Comparison of ENCODE assay signal across 10 mouse cellular contexts in genomic region chr19:23959870-23960269, GRCm38 (mm10).
DNase-seq lines count a peak whose midpoint lies in the region; ATAC-seq lines count a peak whose summit lies in the region.
"Had no signal": no experiment of that assay in that cellular context is flagged by ENCODE, and none has a peak within 500 bp of the region (broad histone marks: within the 10 kb centered on the region; RNA-seq: fewer than 3 reads in every experiment).

No protein-coding gene starts in this region.

- DNase-seq in kidney, adult 8-10 months = no peak
- DNase-seq in NIH3T3 (ENCODE audit: low read depth) = peak; percentile 8
- DNase-seq in midbrain, embryonic 10.5 days (ENCODE audit: low spot score) = no peak
- DNase-seq in right cerebral cortex, postnatal 4 days = no peak
- DNase-seq in layer of hippocampus, adult 9-10 months (ENCODE audit: low spot score) = no peak

- 29% methylated on average over 7 of the region's 7 CpGs for whole genome bisulfite sequencing in kidney, embryonic 14.5 days
- whole genome bisulfite sequencing in forebrain, embryonic 13.5 days = 26% methylated on average over 7 of the region's 7 CpGs
- 52% methylated on average over 7 of the region's 7 CpGs for WGBS in midbrain, embryonic 10.5 days

- H3K9ac ChIP-seq in kidney, embryonic 14.5 days (ENCODE audit: low read depth, low read length) = no peak overlapping the region
- H3K9ac ChIP-seq in forebrain, embryonic 13.5 days = no peak overlapping the region
- H3K9ac ChIP-seq: limb, embryonic 12.5 days; stomach, embryonic 15.5 days had no signal

- ATAC-seq in kidney, embryonic 14.5 days (ENCODE audit: low FRiP score, low TSS enrichment) = peak; percentile 18; the same call in 1 of the 2 replicates
- ATAC-seq in forebrain, embryonic 13.5 days = peak; percentile 62

- peaks cover 11% of the 10 kb centered on the region for H3K4me1 ChIP-seq in kidney, embryonic 14.5 days (ENCODE audit: control insufficient read depth, insufficient read depth, low read length)
- H3K4me1 ChIP-seq in forebrain, embryonic 13.5 days = peaks cover 26% of the 10 kb centered on the region
- H3K4me1 ChIP-seq in midbrain, embryonic 10.5 days = peaks cover 26% of the 10 kb centered on the region
- H3K4me1 ChIP-seq: stomach, embryonic 15.5 days had no signal

- no peak overlapping the region for H3K27ac ChIP-seq in kidney, embryonic 14.5 days (ENCODE audit: low read depth, low read length)
- H3K27ac ChIP-seq in forebrain, embryonic 13.5 days = peak overlapping the region; percentile 45
- H3K27ac ChIP-seq in midbrain, embryonic 10.5 days (replicated peaks) = peak overlapping the region; percentile 38; the same call in 1 of the 2 replicates
- H3K27ac ChIP-seq: limb, embryonic 12.5 days; stomach, embryonic 15.5 days had no signal

- H3K4me2 ChIP-seq in kidney, embryonic 14.5 days (replicated peaks; ENCODE audit: low read depth, low read length) = no peak overlapping the region
- H3K4me2 ChIP-seq in forebrain, embryonic 13.5 days = peak overlapping the region; percentile 2
- H3K4me2 ChIP-seq: limb, embryonic 12.5 days; stomach, embryonic 15.5 days had no signal

- no peak overlapping the region for H3K4me3 ChIP-seq in kidney, embryonic 14.5 days (ENCODE audit: low read length)
- H3K4me3 ChIP-seq in forebrain, embryonic 13.5 days = no peak overlapping the region
- no peak overlapping the region for H3K4me3 ChIP-seq in midbrain, embryonic 10.5 days
- H3K4me3 ChIP-seq: limb, embryonic 12.5 days; myocyte; stomach, embryonic 15.5 days had no signal

- no peaks in the 10 kb centered on the region for H3K36me3 ChIP-seq in kidney, embryonic 14.5 days (ENCODE audit: control insufficient read depth, insufficient read depth, low read length)
- H3K36me3 ChIP-seq in forebrain, embryonic 13.5 days (ENCODE audit: poor library complexity, severe bottlenecking) = no peaks in the 10 kb centered on the region
- H3K36me3 ChIP-seq in midbrain, embryonic 10.5 days = no peaks in the 10 kb centered on the region
- H3K36me3 ChIP-seq: limb, embryonic 12.5 days; stomach, embryonic 15.5 days had no signal

- H3K27me3 ChIP-seq in kidney, embryonic 14.5 days (ENCODE audit: control insufficient read depth, insufficient read depth, low read length) = no peaks in the 10 kb centered on the region
- no peaks in the 10 kb centered on the region for H3K27me3 ChIP-seq in forebrain, embryonic 13.5 days
- H3K27me3 ChIP-seq in midbrain, embryonic 10.5 days (ENCODE audit: low read depth, poor library complexity, severe bottlenecking) = peaks cover 10% of the 10 kb centered on the region
- H3K27me3 ChIP-seq: stomach, embryonic 15.5 days had no signal

- H3K9me3 ChIP-seq in kidney, embryonic 14.5 days (ENCODE audit: control insufficient read depth, low read length) = peaks cover 2% of the 10 kb centered on the region; the same call in 1 of the 2 replicates
- H3K9me3 ChIP-seq in forebrain, embryonic 13.5 days (replicated peaks) = no peaks in the 10 kb centered on the region
- H3K9me3 ChIP-seq in midbrain, embryonic 10.5 days (replicated peaks) = no peaks in the 10 kb centered on the region
- H3K9me3 ChIP-seq: limb, embryonic 12.5 days; stomach, embryonic 15.5 days had no signal
